Mouse (Mus musculus): ENCODE measurements around the gene Olfr724. TPM values are rescaled to one million over a fixed set of nuclear protein-coding genes. Genes with fewer than 3 reads are reported as not detected.
"Not testable (repeated sequence)": the region's sequence is repeated elsewhere in the genome, so short reads cannot be mapped to it uniquely, and the experiment has no call there.

The Olfr724 gene
- total RNA-seq (2021), result not detected

DNA sequence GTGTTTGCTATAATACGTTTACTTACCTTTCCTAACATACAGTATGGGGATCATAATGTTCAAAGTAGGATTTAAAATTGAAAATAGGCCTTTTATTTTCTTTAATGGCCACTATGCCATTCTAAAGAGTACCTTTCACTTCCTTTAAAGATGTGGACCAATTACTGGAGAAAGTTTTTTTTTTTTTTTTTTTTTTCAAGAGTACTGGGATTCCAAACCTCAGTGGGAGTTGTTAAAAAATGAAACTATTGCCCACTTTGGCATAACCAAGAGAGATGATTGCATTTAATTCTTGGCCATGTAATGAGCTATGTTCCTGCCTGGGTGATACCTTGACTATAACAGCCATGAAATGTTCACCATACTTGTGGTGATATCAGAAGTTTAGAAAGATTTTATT, at the start of gene Olfr724:
Olfr724 (minus strand) TSS at position 101 of the 400 bp plus-strand sequence.
- intact Hi-C loops (cut with DNase I); DNase-seq (ENCODE audit: extremely low spot score in 1 of 2, low spot score in 2 of 2): not testable (repeated sequence)

DNA sequence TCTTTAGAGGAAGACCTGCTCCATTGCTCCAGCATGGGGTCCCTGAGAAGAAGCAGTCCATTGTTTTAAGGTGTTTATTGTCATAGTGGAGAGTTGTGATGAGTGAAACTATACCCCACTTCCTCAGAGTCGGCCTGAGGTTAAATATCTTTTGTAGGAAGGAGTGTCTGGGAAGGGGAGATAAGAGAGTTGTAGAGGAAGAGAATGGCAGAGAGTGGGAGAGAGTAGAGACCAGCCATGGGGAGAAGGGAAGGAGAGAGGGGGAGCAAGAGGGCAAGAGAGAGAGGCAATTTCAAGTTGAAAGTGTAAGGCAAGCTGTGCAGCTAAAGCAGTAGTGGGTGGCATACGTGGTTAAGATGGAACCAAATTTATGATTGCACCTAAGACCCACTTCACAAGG, 7.2 kb downstream of the Olfr724 start:
- no peak for DNase-seq (ENCODE audit: extremely low spot score in 1 of 2, low spot score in 2 of 2)
- intact Hi-C loops (cut with DNase I), result no loop called here

DNA sequence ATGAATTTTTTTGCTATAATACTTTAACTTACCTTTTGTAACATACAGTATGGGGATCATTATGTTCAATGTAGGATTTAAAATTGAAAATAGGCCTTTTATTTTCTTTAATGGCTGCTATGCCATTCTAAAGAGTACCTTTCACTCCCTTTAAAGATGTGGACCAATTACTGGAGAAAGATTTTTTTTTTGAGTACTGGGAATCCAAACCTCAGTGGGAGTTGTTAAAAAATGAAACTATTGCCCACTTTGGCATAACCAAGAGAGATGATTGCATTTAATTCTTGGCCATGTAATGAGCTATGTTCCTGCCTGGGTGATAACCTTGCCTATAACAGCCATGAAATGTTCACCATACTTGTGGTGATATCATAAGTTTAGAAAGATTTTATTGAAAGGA, 31.4 kb downstream of the Olfr724 start, which contains the start of gene Olfr723:
Olfr723 (minus strand) TSS at position 101 of the 400 bp plus-strand sequence.
- intact Hi-C loops (cut with DNase I); DNase-seq (ENCODE audit: extremely low spot score in 1 of 2, low spot score in 2 of 2): not testable (repeated sequence)

Other genes with a start within 250 kb of the Olfr724 start
- gene Armh4, start 179.9 kb downstream of the Olfr724 start, total RNA-seq (2021), result 10 to 100 TPM; 28.4 to 28.5 TPM
- gene Olfr722, start 61.3 kb downstream of the Olfr724 start, total RNA-seq (2021), result not detected
- not detected for gene Olfr723, start 31.5 kb downstream of the Olfr724 start, total RNA-seq (2021)
- not detected for gene Olfr725, start 77.1 kb upstream of the Olfr724 start, total RNA-seq (2021)
- not detected for gene Olfr726, start 127.7 kb upstream of the Olfr724 start, total RNA-seq (2021)
- gene Olfr727, start 159.9 kb upstream of the Olfr724 start, total RNA-seq (2021), result not detected
- gene Olfr728, start 179.4 kb upstream of the Olfr724 start, total RNA-seq (2021), result not detected
- not detected for gene Olfr729, start 189.6 kb upstream of the Olfr724 start, total RNA-seq (2021)
- gene Olfr730, start 224.9 kb upstream of the Olfr724 start, total RNA-seq (2021), result not detected